Mouse (Mus musculus) testis, adult 2 months (tissue): ENCODE data around the gene 1110017D15Rik. TPM values are rescaled to one million over a fixed set of nuclear protein-coding genes. Genes with fewer than 3 reads are reported as not detected.

ENCODE experiments used
- H3K27ac ChIP-seq: fragments of 200-500 bp; 2 replicates; pipeline ENCODE4 v1.5.1; 2012; ENCODE audit warnings: low read depth, low read length; ENCODE audit not compliant: control insufficient read depth, insufficient read depth
- H3K27me3 ChIP-seq: fragments of 200-500 bp; 2 replicates; pipeline ENCODE4 v1.6.1; 2012; ENCODE audit warnings: mild to moderate bottlenecking, low read length, moderate library complexity; ENCODE audit not compliant: control insufficient read depth, insufficient read depth
- H3K36me3 ChIP-seq: fragments of 200-500 bp; 2 replicates; pipeline ENCODE4 v1.6.1; 2012; ENCODE audit warnings: mild to moderate bottlenecking, low read length; ENCODE audit not compliant: control insufficient read depth, insufficient read depth
- H3K4me1 ChIP-seq: fragments of 200-500 bp; 2 replicates; pipeline ENCODE4 v1.6.1; 2012; ENCODE audit warnings: low read length; ENCODE audit not compliant: control insufficient read depth, insufficient read depth
- H3K4me3 ChIP-seq: fragments of 200-500 bp; 2 replicates; pipeline ENCODE4 v1.5.1; 2012; ENCODE audit warnings: low read depth, mild to moderate bottlenecking, low read length, moderate library complexity, mixed read lengths; ENCODE audit not compliant: control insufficient read depth
- CTCF ChIP-seq: fragments of 200-500 bp; IDR thresholded peaks from 2 replicates; pipeline ENCODE4 v1.5.1; 2012; ENCODE audit warnings: low read depth, mild to moderate bottlenecking, inconsistent platforms, low read length, moderate library complexity; ENCODE audit not compliant: control insufficient read depth, insufficient read depth, insufficient replicate concordance
- POLR2A ChIP-seq: fragments of 200-500 bp; IDR thresholded peaks from 2 replicates; pipeline ENCODE4 v1.6.1; 2012; ENCODE audit warnings: low read depth, mild to moderate bottlenecking, inconsistent platforms, low read length, moderate library complexity; ENCODE audit not compliant: control insufficient read depth
- polyA plus RNA-seq: library from polyadenylated mRNA; depleted of rRNA; stranded (reverse); fragments of >200 nt; gene quantifications from 2 replicates; pipeline ENCODE4 v1.2.3, GENCODE M21; 2012

Gene 1110017D15Rik
- polyA plus RNA-seq, 1 experiment, result 1,062 TPM

DNA sequence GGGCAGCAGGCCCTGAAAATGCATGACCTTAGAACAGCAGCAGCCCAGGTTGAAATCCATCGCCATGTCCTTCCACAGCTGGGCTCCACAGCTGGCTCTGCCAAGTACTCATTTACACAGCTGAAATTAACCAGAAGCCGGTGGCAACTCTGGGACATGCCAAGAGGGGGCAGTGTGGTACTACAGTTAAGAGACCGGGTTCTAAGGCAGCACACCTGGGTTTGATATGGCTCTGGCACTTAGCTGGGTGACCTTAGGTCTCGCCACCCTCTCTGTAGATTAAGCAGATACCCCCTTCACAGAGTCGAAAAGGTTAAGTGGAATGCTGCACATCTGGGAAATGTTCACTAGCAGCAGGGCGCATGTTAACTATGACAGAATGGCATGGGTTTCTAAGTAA is 35.4 kb upstream of the 1110017D15Rik start:
- Histone ChIP-seq H3K27ac (no peak overlapping the region), H3K4me3 (no peak overlapping the region), H3K4me1 (no peaks in the 10 kb centered on the region), H3K27me3 (no peaks in the 10 kb centered on the region), H3K36me3 (no peaks in the 10 kb centered on the region)
- TF ChIP-seq CTCF (peak; percentile 33; the same call in 1 of the 2 replicates), POLR2A (no peak)

GRCm38 (mm10) chr4:41547086-41547485 is 30.0 kb upstream of the 1110017D15Rik start:
- Histone ChIP-seq H3K36me3 (no peaks in the 10 kb centered on the region), H3K4me1 (no peaks in the 10 kb centered on the region), H3K27ac (no peak overlapping the region), H3K27me3 (no peaks in the 10 kb centered on the region), H3K4me3 (no peak overlapping the region)
- TF ChIP-seq POLR2A, result no peak
- no peak for TF ChIP-seq CTCF

- TF ChIP-seq POLR2A (no peak), CTCF (no peak)
- Histone ChIP-seq H3K36me3 (no peaks in the 10 kb centered on the region), H3K27ac (no peak overlapping the region), H3K4me1 (no peaks in the 10 kb centered on the region), H3K27me3 (no peaks in the 10 kb centered on the region), H3K4me3 (no peak overlapping the region)
Observed at GRCm38 (mm10) chr4:41545985-41546384, 28.9 kb upstream of the 1110017D15Rik start.

DNA sequence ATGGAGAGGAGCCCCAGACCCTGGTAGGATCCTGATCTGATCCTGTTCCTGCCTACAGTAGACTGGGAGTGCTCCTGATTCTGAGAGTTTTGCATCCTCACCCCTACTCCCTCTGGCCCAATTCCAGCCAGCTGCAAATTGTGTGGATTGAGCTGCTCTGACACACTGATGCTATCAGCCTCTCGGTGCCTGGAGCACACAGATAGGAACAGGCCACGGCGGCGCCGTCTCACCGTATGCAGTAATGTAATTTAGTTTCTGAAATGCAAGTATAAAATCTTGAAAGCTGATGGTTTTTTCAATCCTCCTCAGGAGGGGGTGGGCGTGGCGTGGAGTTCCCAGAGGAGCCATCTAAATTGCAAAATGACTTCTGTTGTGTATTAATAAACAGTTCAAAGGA is 25.0 kb upstream of the 1110017D15Rik start:
- H3K36me3 ChIP-seq, result no peaks in the 10 kb centered on the region
- H3K27me3 ChIP-seq, result no peaks in the 10 kb centered on the region
- TF ChIP-seq POLR2A (no peak), CTCF (no peak)
- no peaks in the 10 kb centered on the region for H3K4me1 ChIP-seq
- no peak overlapping the region for H3K27ac ChIP-seq
- H3K4me3 ChIP-seq, result no peak overlapping the region

DNA sequence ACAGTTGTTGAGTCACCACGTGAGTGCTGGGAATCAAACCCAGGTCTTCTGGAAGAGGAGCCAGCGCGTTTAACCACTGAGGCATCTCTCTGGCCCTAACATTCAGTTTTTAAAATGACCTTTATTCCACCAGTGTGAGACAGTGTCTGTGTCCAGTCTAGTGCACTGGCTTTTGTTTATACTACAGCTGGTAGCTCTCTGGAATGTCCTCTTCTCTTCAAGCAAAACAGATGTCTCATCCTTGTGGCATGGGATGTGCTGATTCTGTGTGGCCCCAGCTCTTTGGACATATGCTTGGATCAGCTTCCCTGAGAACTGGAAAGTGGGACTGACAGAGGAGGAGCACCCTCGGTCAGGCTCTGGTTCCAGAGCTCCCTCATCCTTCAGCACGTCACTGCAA is 17.7 kb upstream of the 1110017D15Rik start:
- H3K36me3 ChIP-seq, result no peaks in the 10 kb centered on the region
- no peak overlapping the region for H3K27ac ChIP-seq
- H3K27me3 ChIP-seq, result no peaks in the 10 kb centered on the region
- no peak overlapping the region for H3K4me3 ChIP-seq
- H3K4me1 ChIP-seq, result no peaks in the 10 kb centered on the region
- no peak for TF ChIP-seq CTCF
- TF ChIP-seq POLR2A, result no peak

DNA sequence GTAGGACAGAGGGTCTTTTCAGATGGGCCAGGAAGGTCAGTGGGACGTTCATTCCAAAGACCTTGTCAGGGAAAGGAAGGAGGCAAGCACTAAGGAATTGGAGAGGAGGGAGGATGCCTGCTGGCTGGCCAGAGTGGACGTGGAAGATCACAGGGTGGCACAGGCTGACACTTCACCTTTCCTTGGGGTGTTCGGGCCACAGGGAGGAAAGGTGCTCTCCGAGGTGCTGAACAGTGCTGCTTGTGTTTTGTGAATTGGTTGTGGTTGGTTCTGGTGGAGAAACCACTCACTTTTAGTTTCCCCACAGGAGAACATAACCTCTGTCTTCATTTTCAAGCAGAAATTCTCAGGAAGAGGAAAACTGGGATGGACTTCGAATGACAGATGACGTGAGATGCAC is 15.3 kb upstream of the 1110017D15Rik start:
- Histone ChIP-seq H3K4me3 (no peak overlapping the region), H3K4me1 (no peaks in the 10 kb centered on the region), H3K27me3 (no peaks in the 10 kb centered on the region), H3K36me3 (no peaks in the 10 kb centered on the region), H3K27ac (no peak overlapping the region)
- TF ChIP-seq CTCF, result no peak

DNA sequence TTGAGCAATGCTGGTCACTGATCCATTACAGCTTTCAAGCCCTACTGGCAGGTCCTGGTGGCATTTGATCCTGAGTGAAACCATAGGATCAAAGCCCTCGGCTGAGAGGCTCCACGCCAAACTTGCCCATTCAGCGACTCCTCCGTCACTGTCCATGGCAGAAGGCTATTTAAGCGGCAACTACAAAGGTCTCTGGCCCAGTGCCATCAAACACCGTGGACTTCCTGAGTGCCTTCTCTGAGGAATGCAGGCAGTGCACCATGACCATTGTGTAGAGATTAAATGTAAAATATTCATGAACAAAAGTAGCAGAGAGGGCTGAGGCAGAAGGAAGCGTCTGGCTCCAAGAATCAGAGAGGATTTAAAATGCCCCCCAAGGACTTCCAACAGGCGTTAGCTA is 10.9 kb upstream of the 1110017D15Rik start:
- Histone ChIP-seq H3K4me3 (no peak overlapping the region), H3K27me3 (no peaks in the 10 kb centered on the region), H3K36me3 (no peaks in the 10 kb centered on the region), H3K27ac (no peak overlapping the region), H3K4me1 (no peaks in the 10 kb centered on the region)
- TF ChIP-seq CTCF, result no peak
- no peak for TF ChIP-seq POLR2A

DNA sequence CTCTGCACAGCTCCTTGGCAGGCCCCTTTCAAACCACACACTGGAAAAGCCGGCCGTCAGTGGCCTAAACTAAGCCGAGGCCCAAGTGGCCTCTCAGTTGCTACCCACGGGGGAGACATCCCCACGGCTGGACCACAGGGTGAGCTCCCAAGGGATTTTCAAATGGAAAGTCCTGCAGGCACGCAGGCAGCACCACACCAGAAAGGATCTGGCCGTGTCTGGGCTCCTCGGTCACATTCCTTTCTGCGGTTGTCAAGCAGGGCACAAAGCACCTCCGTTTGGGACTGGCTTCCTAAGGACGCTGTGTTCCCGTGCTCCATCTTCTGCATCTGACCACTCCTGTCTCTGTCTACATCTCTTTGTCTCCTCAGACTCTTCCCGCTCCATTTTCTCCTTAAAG is 9.9 kb upstream of the 1110017D15Rik start:
- no peak overlapping the region for H3K27ac ChIP-seq
- no peak overlapping the region for H3K4me3 ChIP-seq
- no peaks in the 10 kb centered on the region for H3K27me3 ChIP-seq
- TF ChIP-seq CTCF (no peak), POLR2A (no peak)
- no peaks in the 10 kb centered on the region for H3K4me1 ChIP-seq
- no peaks in the 10 kb centered on the region for H3K36me3 ChIP-seq
